Mouse (Mus musculus) frontal cortex, postnatal 10 days (tissue): ENCODE results near the gene Gm10282.

Experiments
- DNase-seq, 2 experiments: peaks; one replicate each; pipeline ENCODE4 v3.0.0; 2022; ENCODE audit warnings: low spot score in 2 of 2, mixed read lengths in 1 of 2

Gene Gm10282

DNA sequence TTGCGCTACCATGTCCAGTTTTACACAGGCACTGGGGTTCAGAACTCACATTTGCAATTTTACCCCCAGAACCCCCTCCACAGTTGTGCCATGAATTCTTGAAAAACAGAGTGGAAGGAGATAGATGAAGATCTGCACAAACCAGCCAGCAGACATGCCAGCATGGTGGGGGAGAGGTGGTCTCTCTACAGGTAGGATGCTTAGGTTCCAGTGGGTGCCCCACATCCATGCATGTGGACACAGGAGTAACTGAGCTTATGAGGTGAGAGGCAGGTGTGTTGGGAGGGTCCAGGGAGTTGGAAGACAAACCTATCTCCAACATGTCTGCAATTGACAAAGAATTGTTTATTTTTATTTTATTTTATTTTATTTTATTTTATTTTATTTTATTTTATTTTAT lies 6.1 kb downstream of the Gm10282 start:
- DNase-seq, result no peak

DNA sequence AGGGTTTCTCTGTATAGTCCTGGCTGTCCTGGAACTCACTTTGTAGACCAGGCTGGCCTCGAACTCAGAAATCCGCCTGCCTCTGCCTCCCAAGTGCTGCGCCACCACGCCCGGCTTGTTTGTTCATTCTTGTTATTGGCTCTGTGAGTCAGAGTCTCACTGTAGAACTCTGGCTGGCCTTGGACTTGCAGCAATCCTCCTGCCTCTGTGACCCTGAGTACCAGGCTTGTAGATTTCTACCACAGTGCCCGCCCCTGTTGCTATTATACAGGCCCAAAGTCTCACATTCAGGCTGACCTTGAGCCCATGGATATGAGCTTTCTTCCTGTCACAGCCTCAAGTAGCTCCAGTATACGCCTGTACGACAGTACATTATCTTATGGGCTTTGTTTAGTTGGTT lies 8.5 kb downstream of the Gm10282 start:
- no peak for DNase-seq

DNA sequence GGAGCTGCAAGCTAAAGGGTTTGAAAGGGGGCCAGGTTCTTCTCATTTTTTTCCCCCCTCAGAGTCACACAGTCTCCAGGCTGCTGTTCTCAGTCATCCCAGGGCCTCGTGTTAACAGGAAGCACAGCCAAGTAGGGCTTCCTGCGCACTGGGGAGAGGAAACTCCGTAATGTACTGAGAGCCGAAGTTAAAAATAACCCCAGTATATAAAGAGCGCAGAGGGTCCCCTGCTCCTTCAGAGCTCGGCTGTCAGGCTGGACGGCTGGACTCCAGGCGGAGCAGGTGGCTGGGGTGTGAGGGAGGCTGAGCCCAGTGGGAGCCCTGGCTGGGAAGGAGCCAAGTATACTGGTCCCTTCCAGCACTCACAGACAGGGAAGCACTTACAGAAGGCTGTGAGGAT lies 9.4 kb downstream of the Gm10282 start:
- peak; percentile 69 to 73 for DNase-seq

DNA sequence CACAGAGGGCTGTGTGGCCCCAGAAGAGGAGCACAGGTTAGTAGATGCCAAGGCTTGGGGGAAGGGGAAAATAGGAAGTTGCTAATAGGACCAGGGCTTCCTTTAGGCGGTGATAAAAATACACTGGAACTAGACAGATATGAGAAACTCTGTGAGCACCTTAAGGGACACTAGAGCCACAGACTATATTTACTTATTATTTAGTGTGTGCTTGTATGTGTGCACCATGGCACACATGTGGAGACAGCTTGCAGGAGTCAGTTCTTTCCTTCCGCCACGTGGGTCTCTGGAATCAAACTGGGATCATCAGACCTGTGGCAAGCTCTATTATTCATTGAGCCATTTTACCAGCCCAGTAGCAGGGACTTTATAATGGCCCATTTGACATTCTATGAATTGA lies 9.9 kb downstream of the Gm10282 start:
- DNase-seq, result no peak

DNA sequence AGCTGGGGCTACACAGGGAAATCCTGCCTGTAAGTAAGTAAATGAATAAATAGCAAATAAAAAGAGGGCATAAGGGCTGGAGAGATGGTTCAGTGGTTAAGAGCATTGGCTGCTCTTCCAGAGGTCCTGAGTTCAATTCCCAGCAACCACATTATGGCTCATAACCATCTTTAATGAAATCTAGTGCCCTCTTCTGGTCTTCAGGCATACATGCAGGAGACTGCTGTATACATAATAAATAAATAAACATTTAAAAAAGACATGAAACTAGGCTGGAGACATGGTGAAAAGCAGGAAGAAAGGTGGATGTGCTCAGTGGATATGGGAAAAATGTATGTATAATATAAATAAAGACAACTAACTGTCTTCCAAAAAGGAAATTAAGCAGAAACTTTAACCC lies 11.8 kb downstream of the Gm10282 start:
- DNase-seq, result no peak

DNA sequence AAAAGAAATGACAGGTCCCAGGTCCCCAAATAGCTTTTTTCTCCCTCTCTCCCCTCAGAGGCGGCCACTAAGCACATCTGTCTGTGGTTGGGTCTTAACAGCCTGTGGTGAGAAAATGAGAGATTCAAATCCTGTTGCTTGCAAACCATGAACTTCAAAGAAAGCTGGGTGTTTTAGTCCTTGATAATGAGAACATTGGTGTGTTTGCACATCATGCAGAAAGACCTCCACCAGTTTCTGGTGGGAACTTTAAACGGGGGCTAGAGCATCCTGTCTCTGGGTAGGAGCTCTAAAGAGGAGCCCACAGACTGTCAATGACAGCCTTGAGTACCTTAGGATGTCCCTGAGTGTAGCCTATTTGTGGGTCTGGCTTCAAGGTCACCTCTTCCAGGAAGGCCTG lies 14.0 kb downstream of the Gm10282 start:
- DNase-seq, result no peak

DNA sequence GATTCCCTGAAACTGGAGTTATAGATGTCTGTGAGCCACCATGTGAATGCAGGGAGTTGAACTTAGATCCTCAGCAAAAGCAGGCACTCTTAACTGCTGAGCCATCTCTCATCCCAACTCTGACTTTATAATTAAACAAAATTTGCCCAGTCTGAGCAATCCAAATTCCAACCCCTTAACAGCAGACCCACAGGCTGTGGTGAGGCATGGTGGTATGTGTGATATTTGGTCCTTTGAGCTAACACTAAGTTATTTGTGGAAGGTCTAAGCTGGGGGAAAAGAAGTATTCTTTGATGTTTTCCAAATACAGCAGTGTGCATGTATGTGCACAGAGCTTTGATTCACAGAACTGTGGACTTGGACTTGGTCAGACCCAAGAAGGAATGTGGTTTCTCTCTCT lies 16.0 kb downstream of the Gm10282 start:
- DNase-seq, result no peak

DNA sequence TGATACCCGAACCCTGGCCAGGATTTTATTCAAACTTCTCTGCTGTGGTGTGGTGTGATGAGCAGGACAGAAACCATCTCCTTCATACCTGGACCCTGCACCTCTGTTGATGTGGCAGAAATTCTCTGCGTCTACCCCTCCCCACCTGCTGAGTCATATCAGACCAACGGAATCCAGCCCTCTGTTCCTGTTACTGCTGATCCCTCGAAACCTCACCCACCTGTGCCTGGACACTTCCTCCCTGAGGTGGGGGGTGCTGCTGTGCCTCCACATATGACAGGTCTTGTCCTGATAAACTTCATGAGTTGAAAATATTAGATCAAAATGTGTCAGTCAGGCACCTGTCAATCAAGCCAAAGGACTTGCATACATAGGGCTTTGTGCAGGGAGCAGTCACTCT lies 19.8 kb downstream of the Gm10282 start:
- no peak for DNase-seq

DNA sequence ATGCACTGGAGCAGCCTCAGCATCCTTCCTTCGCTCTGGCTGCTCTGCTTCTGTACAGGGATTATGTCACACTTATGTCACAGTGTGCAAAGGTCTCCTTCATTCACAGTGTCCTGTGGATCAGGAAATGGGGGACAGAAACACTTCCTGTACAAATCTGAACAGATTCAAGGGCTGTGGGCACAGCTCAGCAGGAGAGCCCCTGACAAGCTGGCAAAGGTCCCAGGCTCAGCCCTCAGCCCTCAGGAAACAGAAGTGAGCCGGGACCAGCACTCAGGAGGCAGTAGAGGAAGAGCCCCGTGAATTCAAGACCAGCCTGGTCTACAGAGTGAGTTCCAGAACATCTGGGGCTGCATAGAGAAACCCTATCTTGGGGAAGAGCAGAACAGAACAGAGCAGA lies 23.4 kb downstream of the Gm10282 start:
- DNase-seq, result peak in 1 of 2 experiments; percentile 35

DNA sequence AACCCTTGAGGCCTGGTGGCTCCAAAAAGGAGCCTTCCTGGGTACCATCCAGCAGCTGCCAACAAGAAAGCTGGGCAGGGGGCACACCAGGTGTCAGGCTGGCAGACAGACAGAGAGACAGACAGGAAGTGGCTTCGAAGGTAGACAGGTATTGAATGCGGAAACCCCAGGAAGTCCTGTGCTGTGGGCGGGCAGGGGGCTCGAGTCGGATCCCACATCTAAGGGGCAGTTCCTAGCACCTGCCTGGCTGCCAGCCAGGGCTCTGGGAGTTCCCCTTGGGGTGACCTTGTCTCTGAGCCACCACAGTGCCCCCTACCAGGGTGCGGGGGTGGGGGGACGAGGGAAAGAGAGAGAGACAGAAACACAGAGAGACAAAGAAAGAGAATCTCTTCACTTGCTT lies 25.9 kb downstream of the Gm10282 start:
- no peak for DNase-seq

DNA sequence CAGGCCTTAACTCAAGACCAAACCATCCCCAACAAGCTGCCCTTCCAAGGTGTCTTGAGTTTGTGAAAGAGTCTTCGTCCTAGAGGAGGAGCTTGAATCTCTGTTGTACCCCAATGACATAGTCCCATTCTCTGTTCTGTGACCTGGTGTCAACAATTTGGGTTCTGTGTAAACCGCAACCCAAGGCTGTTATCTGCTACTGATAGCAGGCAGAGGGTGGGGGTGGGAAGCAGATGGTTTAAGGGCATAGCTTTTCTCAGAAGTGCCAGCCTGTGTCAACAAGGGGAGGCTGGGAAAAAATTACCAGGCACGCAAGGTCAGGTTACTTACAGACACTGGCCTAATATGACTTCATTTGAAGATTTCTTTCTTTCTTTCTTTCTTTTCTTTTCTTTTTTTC lies 27.8 kb downstream of the Gm10282 start:
- no peak for DNase-seq

DNA sequence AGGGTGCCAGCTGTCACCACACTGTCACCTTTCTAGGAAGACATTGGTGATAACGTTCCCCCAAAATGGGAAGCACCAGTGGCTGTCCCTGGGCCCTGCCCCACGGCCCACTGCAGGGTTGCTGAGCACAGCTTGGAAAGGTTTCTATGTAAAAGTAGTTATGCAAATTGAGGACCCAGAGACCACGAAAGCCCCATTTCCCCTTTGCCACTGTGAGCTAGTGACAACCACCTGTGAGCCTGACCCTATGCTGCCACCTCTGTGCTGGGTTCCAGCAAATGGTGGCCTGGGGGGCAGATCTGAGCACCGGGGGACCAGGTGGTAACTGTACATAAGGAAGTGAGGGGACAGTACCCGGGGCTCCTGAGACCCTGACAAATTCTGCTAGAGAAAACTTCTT lies 31.3 kb downstream of the Gm10282 start:
- no peak for DNase-seq

DNA sequence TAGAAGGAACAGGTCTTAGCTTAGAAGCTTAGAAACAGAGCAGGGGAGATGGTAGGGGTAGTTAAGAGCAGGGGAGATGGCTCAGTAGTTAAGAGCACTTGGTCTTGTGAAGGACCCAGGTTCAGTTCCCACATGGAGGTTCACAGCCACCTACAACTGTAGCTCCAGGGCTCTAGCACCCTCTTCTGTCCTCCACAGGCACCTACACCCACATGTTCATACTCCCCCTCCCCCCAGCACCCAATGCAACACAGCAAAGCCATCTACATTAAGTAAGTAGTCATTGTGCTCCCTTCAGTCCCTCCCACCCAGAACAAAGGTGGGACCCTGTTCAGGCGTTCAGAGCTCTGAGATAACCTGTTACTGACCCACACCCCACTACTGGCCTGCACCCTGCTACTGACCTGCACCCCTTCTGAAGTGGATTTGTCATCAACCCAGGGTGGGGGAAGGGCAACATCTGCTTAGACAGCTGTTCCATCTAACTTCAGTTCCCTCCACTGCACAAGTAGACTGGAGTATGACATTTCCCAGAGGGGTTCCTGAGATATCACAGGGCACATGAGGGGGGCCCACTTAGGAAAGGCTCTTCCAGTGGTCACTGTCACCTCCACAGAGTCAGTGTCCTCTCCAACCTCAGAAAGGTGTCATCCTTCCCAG lies 31.8 kb downstream of the Gm10282 start:
- no peak for DNase-seq

DNA sequence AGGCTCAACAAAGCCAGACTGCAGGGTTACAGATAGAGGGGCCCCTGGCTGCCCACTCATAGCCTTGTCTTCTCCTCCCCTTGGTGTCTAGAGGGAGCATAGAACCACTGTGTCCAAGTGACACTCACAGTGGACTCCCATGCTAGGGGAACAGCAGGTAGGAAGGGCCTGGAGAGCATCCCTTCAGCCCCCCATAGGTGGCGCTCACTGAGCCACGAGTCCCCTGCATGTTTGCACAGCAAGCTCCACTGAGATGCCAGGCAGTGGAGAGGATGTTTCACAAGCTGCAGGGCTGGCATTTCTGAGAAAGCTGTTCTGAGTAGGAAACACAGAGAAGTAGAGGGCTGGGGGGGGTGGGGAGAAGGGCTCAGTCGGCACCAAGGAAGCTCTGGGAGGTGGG lies 32.7 kb downstream of the Gm10282 start:
- peak; percentile 54 to 56 for DNase-seq

DNA sequence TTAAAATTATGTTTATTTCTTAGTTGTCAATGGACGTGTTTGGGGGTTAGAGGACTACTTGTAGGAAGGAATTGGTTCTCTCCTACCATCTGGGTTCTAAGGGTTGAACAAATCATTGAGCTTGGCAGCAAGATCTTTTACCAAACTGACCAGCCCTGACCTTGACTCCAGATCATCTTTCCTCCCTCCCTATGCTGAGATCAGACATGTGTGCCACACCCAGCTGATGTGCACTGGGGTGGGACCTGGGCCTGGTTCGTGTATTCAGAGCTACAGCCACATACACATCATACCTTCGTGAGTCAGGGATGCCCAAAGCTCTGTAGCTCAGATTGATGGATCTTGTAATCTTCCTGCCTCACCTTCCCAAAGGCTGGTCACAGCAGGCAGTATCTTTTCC lies 33.4 kb downstream of the Gm10282 start:
- DNase-seq, result no peak

DNA sequence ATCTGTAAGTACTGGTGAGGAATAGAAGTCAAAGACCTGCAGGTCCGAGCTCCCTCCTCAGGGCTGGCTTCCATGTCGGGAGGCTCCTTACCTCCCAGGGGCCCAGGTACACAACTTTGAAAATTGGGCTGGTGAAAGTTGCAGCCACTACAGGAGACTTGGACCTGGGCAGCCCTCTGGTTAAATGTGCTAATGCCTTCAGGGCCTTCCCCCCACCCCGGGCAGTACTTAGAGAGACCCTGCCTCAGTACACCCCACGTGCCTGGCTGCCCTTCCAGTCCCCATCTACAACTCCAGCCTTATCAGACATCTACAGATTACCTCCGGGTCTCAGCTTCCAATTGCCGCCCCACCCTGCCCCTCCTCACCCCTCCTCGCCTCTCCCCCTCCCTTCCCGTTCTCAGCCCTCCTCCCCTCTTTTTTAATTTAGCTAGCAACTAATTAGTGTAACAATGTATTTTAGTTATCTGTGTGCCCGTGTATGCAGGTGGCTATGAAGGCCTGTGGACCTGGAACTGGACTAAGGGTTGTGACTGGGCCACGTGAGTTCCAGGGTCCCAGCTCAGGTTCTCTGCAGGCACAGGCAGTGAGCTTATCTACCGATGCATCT lies 33.9 kb downstream of the Gm10282 start:
- DNase-seq, result no peak

DNA sequence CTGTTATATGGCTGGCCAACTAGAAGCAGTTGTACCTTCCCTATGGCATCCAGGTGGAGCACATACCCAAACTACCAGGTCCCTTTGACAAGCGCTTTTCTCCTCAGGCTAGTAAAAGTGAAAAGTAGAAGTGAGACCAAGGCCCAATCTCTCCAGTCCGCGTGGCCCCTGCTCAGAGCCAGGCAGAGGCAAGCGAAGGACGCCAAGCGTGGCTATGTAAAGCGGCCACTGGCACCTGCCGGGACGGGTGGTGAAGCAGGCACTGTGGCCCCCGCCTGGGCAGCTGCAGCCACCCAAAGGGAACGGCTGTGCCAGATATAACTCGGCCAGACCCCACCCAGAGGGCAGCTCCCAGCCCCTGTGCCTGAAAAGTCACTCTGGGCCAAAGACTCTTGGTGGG lies 34.5 kb downstream of the Gm10282 start:
- DNase-seq, result no peak

DNA sequence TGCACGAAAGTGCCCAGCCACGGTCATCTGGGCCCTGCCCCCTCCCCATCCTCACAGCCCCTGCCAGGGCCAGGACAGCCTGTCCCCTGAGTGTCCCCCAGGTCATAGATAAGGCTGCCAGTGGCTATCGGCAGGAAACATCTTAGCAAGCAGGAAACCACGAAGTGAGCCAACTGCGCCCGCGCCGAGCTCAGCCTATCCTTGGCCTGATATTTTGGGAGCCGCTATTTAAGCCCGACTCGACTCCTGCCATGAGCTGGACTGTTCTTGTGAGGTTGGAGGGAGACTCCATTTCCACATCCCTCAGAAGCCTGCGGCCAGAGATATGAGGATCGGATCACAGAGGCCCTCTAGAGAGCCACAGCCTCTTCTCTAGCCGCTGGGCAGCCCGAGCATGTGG lies 36.7 kb downstream of the Gm10282 start:
- peak in 1 of 2 experiments; percentile 38 for DNase-seq

DNA sequence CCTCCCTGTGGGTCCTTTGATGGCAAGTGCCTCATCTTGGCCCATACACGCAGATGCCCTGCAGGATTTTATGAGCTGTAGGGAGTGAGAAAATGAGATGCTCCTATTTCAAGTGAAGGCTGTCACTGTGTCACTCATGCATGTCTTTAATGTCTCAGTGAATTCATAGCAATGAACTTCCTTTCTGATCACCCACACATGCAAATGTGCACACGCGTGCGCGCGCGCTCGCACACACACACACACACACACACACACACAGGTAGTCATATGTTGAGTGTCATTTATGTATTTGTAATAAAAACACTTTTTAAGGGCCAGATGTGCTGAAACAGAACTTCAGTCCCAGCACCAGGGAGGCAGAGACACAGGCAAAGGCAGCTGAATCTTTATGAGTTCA lies 38.0 kb downstream of the Gm10282 start:
- DNase-seq, result no peak

DNA sequence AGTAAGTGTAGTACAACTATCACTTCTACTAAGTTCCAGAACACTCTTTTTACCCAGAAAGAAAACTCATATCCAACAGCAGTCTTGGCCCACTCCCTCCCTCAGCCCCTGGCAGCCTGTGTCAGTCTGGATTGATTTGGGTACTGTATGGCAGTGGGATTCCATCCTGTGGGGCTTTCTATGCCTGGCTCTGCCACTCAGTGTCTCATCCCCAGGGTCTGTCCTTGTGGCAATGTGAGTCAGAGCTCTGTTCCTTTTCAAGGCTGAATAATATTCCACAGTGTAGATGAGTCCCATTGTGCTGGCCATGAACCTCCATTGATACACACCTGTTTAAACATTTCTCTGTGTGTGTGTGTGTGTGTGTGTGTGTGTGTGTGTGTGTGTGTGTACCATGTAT lies 38.4 kb downstream of the Gm10282 start:
- no peak for DNase-seq

DNA sequence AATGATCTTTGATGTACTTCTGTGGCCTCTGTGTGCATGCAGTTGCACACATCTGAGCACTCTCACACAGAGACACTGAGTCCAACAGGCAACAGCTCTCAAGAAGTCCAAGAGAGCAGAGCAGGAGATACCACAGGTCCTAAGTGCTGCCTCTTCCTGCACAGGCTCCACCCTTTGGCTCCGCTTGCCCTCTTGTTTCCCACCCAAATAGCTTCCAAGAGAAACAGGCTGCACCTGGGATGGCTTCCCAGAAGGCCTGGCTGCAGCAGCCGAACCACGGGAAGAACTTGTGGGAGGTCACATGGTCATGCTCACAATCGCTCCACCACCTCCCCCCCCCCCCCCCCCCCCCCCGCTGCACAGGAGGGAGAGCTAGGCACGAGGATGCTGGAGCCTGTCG lies 39.7 kb downstream of the Gm10282 start:
- no peak for DNase-seq

DNA sequence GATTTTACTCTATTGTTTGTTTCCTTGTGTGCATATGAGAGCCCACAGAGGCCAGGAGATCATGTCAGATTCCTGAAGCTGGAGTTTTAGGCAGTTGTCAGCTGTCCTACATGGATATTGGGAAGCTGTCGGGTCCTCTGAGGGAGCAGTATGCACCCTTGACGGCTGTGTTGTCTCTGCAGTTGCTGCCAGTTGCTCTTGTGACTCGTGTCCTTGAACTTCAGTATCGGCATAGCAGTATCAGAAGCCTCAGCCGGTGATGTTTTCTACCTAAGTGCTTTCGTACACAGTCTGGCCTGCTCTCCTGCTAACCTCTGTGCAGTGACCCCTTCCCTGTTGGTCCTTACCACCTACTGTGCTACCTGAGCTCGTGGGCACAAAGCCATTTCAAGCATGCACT lies 41.6 kb downstream of the Gm10282 start:
- no peak for DNase-seq

DNA sequence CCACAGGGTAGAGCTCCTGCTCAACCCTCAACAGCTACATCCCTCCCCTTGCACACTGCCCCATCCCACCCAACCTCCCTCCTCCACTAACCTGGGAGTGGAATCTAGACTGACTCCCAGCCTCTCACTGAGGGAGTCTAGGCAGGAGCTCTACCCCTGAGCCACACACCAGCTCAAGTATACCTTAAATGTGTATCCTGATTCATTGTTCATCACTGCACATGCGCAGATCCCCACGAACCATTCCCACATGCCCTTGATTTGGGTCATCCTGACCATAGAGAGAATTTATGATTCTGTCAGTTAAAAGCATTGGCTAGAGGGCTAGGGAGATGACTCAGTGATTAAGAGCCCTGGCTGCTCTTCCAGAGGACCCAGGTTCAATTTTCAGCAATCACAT lies 42.3 kb downstream of the Gm10282 start:
- no peak for DNase-seq

DNA sequence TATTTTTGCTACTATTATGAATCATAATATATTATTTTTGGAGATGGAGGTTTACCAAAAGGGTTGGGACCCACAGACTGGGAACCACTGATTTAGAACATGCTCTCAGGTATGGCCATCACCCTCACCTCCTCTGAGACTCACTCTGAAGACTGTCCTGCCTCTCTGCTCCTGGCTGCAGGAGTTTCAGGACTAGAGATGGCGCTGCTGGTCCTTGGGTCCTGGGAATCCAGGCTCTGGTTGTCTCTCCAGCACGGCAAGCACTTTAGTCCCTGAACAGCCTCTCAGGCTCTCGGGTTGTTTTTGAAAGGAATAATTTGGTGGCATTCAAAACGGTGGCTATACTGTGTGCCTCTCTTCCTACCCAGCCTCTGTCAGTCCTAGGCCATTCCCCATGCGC lies 43.2 kb downstream of the Gm10282 start:
- no peak for DNase-seq
